Mouse (Mus musculus): ENCODE measurements around the gene Mc3r. TPM values are rescaled to one million over a fixed set of nuclear protein-coding genes. Genes with fewer than 3 reads are reported as not detected.

Gene Mc3r
- polyA plus RNA-seq, 1 experiment: not detected

GRCm38 (mm10) chr2:172216163-172216915, 32.0 kb upstream of the Mc3r start:
- no peaks in the 10 kb centered on the region for H3K4me1 ChIP-seq (ENCODE audit: control insufficient read depth, insufficient read depth, insufficient read length)
- no peak for DNase-seq (ENCODE audit: low read depth in 1 of 2, low spot score in 2 of 2)
- H3K4me3 ChIP-seq (ENCODE audit: extremely low read depth, insufficient read depth, insufficient read length): no peak overlapping the region
- H3K27ac ChIP-seq (ENCODE audit: insufficient read depth, low read length): no peak overlapping the region
- no peak for TF ChIP-seq POLR2A (IDR thresholded peaks at IDR 0.05; ENCODE audit: low read depth, low read length)
- no peak for TF ChIP-seq CTCF (IDR thresholded peaks at IDR 0.05; ENCODE audit: extremely low read depth, insufficient read depth, insufficient read length, insufficient replicate concordance)
- 72% methylated on average over 17 of the region's 17 CpGs for WGBS
- no peaks in the 10 kb centered on the region for H3K27me3 ChIP-seq (ENCODE audit: control insufficient read depth, insufficient read depth, low read length)
- H3K36me3 ChIP-seq (ENCODE audit: control insufficient read depth, insufficient read depth, low read length): no peaks in the 10 kb centered on the region

GRCm38 (mm10) chr2:172217886-172218285, 30.4 kb upstream of the Mc3r start:
- H3K27me3 ChIP-seq (ENCODE audit: control insufficient read depth, insufficient read depth, low read length): no peaks in the 10 kb centered on the region
- WGBS: 60% methylated on average over 7 of the region's 8 CpGs
- no peak overlapping the region for H3K27ac ChIP-seq (ENCODE audit: insufficient read depth, low read length)
- DNase-seq (ENCODE audit: low read depth in 1 of 2, low spot score in 2 of 2): no peak
- H3K4me3 ChIP-seq (ENCODE audit: extremely low read depth, insufficient read depth, insufficient read length): no peak overlapping the region
- no peak for TF ChIP-seq CTCF (IDR thresholded peaks at IDR 0.05; ENCODE audit: extremely low read depth, insufficient read depth, insufficient read length, insufficient replicate concordance)
- no peak for TF ChIP-seq POLR2A (IDR thresholded peaks at IDR 0.05; ENCODE audit: low read depth, low read length)
- no peaks in the 10 kb centered on the region for H3K4me1 ChIP-seq (ENCODE audit: control insufficient read depth, insufficient read depth, insufficient read length)
- H3K36me3 ChIP-seq (ENCODE audit: control insufficient read depth, insufficient read depth, low read length): no peaks in the 10 kb centered on the region

GRCm38 (mm10) chr2:172219186-172219585, 29.1 kb upstream of the Mc3r start:
- Histone ChIP-seq H3K27ac (ENCODE audit: insufficient read depth, low read length) (no peak overlapping the region), H3K4me3 (ENCODE audit: extremely low read depth, insufficient read depth, insufficient read length) (no peak overlapping the region), H3K4me1 (ENCODE audit: control insufficient read depth, insufficient read depth, insufficient read length) (no peaks in the 10 kb centered on the region), H3K27me3 (ENCODE audit: control insufficient read depth, insufficient read depth, low read length) (no peaks in the 10 kb centered on the region), H3K36me3 (ENCODE audit: control insufficient read depth, insufficient read depth, low read length) (no peaks in the 10 kb centered on the region)
- TF ChIP-seq POLR2A (IDR thresholded peaks at IDR 0.05; ENCODE audit: low read depth, low read length): no peak
- no peak for TF ChIP-seq CTCF (IDR thresholded peaks at IDR 0.05; ENCODE audit: extremely low read depth, insufficient read depth, insufficient read length, insufficient replicate concordance)
- WGBS: 63% methylated on average over 5 of the region's 5 CpGs
- DNase-seq (ENCODE audit: low read depth in 1 of 2, low spot score in 2 of 2): no peak

- Histone ChIP-seq H3K27me3 (ENCODE audit: control insufficient read depth, insufficient read depth, low read length) (no peaks in the 10 kb centered on the region), H3K36me3 (ENCODE audit: control insufficient read depth, insufficient read depth, low read length) (no peaks in the 10 kb centered on the region), H3K27ac (ENCODE audit: insufficient read depth, low read length) (no peak overlapping the region), H3K4me1 (ENCODE audit: control insufficient read depth, insufficient read depth, insufficient read length) (no peaks in the 10 kb centered on the region), H3K4me3 (ENCODE audit: extremely low read depth, insufficient read depth, insufficient read length) (no peak overlapping the region)
- TF ChIP-seq CTCF (IDR thresholded peaks at IDR 0.05; ENCODE audit: extremely low read depth, insufficient read depth, insufficient read length, insufficient replicate concordance): peak; percentile 93
- no peak for TF ChIP-seq POLR2A (IDR thresholded peaks at IDR 0.05; ENCODE audit: low read depth, low read length)
- peak in 1 of 2 experiments; percentile 15 for DNase-seq (ENCODE audit: low read depth in 1 of 2, low spot score in 2 of 2)
- WGBS: 12% methylated on average over 16 of the region's 16 CpGs
These were observed 26.5 kb upstream of the Mc3r start for GRCm38 (mm10) chr2:172221656-172222393.

GRCm38 (mm10) chr2:172222394-172222785, 25.9 kb upstream of the Mc3r start:
- WGBS: 27% methylated on average over 6 of the region's 6 CpGs
- H3K27ac ChIP-seq (ENCODE audit: insufficient read depth, low read length): no peak overlapping the region
- no peaks in the 10 kb centered on the region for H3K4me1 ChIP-seq (ENCODE audit: control insufficient read depth, insufficient read depth, insufficient read length)
- no peaks in the 10 kb centered on the region for H3K27me3 ChIP-seq (ENCODE audit: control insufficient read depth, insufficient read depth, low read length)
- TF ChIP-seq POLR2A (IDR thresholded peaks at IDR 0.05; ENCODE audit: low read depth, low read length): no peak
- no peak for TF ChIP-seq CTCF (IDR thresholded peaks at IDR 0.05; ENCODE audit: extremely low read depth, insufficient read depth, insufficient read length, insufficient replicate concordance)
- DNase-seq (ENCODE audit: low read depth in 1 of 2, low spot score in 2 of 2): no peak
- no peak overlapping the region for H3K4me3 ChIP-seq (ENCODE audit: extremely low read depth, insufficient read depth, insufficient read length)
- H3K36me3 ChIP-seq (ENCODE audit: control insufficient read depth, insufficient read depth, low read length): no peaks in the 10 kb centered on the region

GRCm38 (mm10) chr2:172222891-172223290, 25.4 kb upstream of the Mc3r start:
- Histone ChIP-seq H3K27ac (ENCODE audit: insufficient read depth, low read length) (no peak overlapping the region), H3K36me3 (ENCODE audit: control insufficient read depth, insufficient read depth, low read length) (no peaks in the 10 kb centered on the region), H3K4me3 (ENCODE audit: extremely low read depth, insufficient read depth, insufficient read length) (no peak overlapping the region), H3K27me3 (ENCODE audit: control insufficient read depth, insufficient read depth, low read length) (no peaks in the 10 kb centered on the region), H3K4me1 (ENCODE audit: control insufficient read depth, insufficient read depth, insufficient read length) (no peaks in the 10 kb centered on the region)
- 78% methylated on average over 7 of the region's 7 CpGs for WGBS
- DNase-seq (ENCODE audit: low read depth in 1 of 2, low spot score in 2 of 2): no peak
- TF ChIP-seq POLR2A (IDR thresholded peaks at IDR 0.05; ENCODE audit: low read depth, low read length) (no peak), CTCF (IDR thresholded peaks at IDR 0.05; ENCODE audit: extremely low read depth, insufficient read depth, insufficient read length, insufficient replicate concordance) (no peak)
